Mouse (Mus musculus) liver, embryonic 11.5 days (tissue): ENCODE data around the gene Snd1. TPM values are rescaled to one million over a fixed set of nuclear protein-coding genes. Genes with fewer than 3 reads are reported as not detected.
A peak's percentile ranks its signal among the peaks of the same experiment; 100 is the strongest.

ENCODE experiments used
- ATAC-seq: fragments of 200-750 bp; cut with Nextera tagmentation; replicated peaks from 2 replicates; pipeline ENCODE4 v1.8.0; 2017; ENCODE audit warnings: moderate number of reproducible peaks, mild to moderate bottlenecking, moderate TSS enrichment, moderate library complexity; ENCODE audit not compliant: low FRiP score
- DNase-seq: peaks from one replicate; pipeline ENCODE4 v3.0.0-alpha.2; 2017; ENCODE audit warnings: low spot score
- H3K27ac ChIP-seq: fragments of 300-500 bp; sonication (generic); 2 replicates; pipeline ENCODE4 v1.5.1; 2014; ENCODE audit warnings: mild to moderate bottlenecking, low read depth, low read length, control low read depth
- H3K27me3 ChIP-seq: fragments of 300-500 bp; sonication (generic); replicated peaks from 2 replicates; pipeline ENCODE4 v1.6.1; 2014; ENCODE audit warnings: low read length, mixed read lengths; ENCODE audit not compliant: control insufficient read depth, insufficient read depth
- H3K36me3 ChIP-seq: fragments of 300-500 bp; sonication (generic); 2 replicates; pipeline ENCODE4 v1.6.1; 2014; ENCODE audit warnings: mild to moderate bottlenecking, low read length, moderate library complexity, mixed read lengths; ENCODE audit not compliant: control insufficient read depth, insufficient read depth
- H3K4me1 ChIP-seq: fragments of 300-500 bp; sonication (generic); replicated peaks from 2 replicates; pipeline ENCODE4 v1.6.1; 2014; ENCODE audit warnings: low read length, mixed read lengths; ENCODE audit not compliant: control insufficient read depth, insufficient read depth
- H3K4me2 ChIP-seq: fragments of 300-500 bp; sonication (generic); 2 replicates; pipeline ENCODE4 v1.6.1; 2014; ENCODE audit warnings: mild to moderate bottlenecking, control low read depth, moderate library complexity
- H3K4me3 ChIP-seq: fragments of 300-500 bp; sonication (generic); 2 replicates; pipeline ENCODE4 v1.5.1; 2014; ENCODE audit warnings: low read depth, low read length, control low read depth
- H3K9ac ChIP-seq: fragments of 300-500 bp; sonication (generic); 2 replicates; pipeline ENCODE4 v1.6.1; 2014; ENCODE audit warnings: low read depth, low read length, control low read depth
- H3K9me3 ChIP-seq: fragments of 300-500 bp; sonication (generic); 2 replicates; pipeline ENCODE4 v1.6.1; 2016; ENCODE audit warnings: low read length, inconsistent platforms, mixed read lengths; ENCODE audit not compliant: control insufficient read depth
- WGBS: fragments of 180-500 bp; shearing (Covaris S2); extraction: QIAGEN DNeasy Blood & Tissue Kit; methylation state at CpG from one replicate; pipeline ENCODE4 v1.1.7; 2014; 5-methylcytosine and 5-hydroxymethylcytosine counted together
- polyA plus RNA-seq: library from polyadenylated mRNA; unstranded; fragments of >200 nt; fragmentation: Nextera tagmentation; extraction: Ambion mirVana; gene quantifications from 2 replicates; pipeline ENCODE4 v1.2.1, GENCODE M21; 2014

Snd1 gene
- polyA plus RNA-seq, 1 experiment from 2014 or later: 107 TPM

DNA sequence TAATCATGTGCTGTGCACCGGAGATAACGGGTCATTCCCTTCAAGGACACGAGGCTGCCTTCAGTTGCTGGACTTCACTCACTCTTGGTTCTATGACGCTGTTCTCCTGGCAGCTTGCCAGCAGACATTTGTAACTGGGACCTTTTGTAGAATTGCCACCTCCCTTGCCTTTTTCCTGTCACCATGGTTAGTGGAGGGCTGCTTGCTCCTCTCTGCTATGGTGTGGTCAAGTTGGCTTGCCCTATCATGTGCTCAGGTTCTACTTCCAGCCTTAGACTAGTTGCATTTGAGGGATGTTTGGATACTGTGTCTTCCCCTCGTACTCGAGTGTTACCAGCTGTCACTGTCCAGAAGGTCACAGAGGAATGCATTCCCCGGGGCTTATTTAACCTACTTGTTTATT lies 143.8 kb downstream of the Snd1 start:
- H3K4me1 ChIP-seq: peaks cover 48% of the 10 kb centered on the region
- H3K27ac ChIP-seq: no peak overlapping the region
- H3K9me3 ChIP-seq: no peaks in the 10 kb centered on the region
- H3K9ac ChIP-seq: no peak overlapping the region
- no peak overlapping the region for H3K4me2 ChIP-seq
- no peaks in the 10 kb centered on the region for H3K27me3 ChIP-seq
- no peak overlapping the region for H3K4me3 ChIP-seq
- 51% methylated on average over 7 of the region's 7 CpGs for WGBS
- no peaks in the 10 kb centered on the region for H3K36me3 ChIP-seq
- ATAC-seq: no peak
- no peak for DNase-seq

DNA sequence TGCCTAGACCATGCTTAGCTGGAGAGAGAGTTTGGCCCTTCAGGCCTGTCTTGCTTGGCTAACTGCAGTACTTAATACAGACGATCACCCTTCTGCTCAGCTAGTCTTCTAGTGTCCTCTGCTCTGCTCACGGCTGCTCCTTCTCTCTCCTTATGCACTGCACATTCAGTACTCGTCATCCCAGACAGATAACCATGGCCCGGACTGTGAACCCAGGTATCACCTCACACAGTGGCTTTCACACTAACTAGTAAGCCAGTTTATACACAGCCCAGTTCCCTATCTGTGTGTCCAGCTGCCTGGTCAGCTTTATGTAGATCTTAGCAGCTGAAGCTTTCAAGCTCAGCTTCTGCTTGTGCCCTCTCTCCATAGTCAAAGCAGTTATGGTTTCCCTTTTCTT lies 146.5 kb downstream of the Snd1 start:
- Histone ChIP-seq H3K4me3 (no peak overlapping the region), H3K36me3 (no peaks in the 10 kb centered on the region), H3K9ac (no peak overlapping the region), H3K9me3 (no peaks in the 10 kb centered on the region), H3K4me1 (peaks cover 46% of the 10 kb centered on the region), H3K27ac (peak overlapping the region; percentile 56), H3K4me2 (peak overlapping the region; percentile 4), H3K27me3 (no peaks in the 10 kb centered on the region)
- ATAC-seq (peak; percentile 76), DNase-seq (no peak)
- 40% methylated on average over 4 of the region's 4 CpGs for WGBS

DNA sequence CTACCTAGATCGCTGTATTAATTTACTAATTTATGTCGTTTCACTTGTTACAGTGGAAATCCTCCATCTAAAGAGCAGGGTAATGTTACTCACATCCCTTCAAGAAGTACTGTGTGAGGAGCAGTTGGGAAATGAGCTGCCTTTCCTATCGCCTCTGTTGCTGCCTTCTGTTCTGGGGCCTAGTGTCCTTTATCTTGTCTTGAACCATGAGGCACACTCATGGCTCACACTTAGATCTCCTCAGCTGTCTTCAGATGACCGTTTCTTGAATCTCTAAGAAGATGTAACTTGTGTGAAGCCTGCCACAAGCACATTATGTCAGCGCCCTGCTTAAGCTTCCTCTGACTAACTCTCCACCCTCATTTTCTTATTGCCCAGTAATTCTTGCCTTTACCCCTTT lies 147.0 kb downstream of the Snd1 start:
- Histone ChIP-seq H3K4me1 (peaks cover 43% of the 10 kb centered on the region), H3K4me3 (no peak overlapping the region), H3K9ac (0 out of 2 replicates have a peak overlapping the region, but pooled peaks have one; percentile 15), H3K36me3 (no peaks in the 10 kb centered on the region), H3K4me2 (peak overlapping the region; percentile 38), H3K27ac (peak overlapping the region; percentile 56), H3K27me3 (no peaks in the 10 kb centered on the region), H3K9me3 (no peaks in the 10 kb centered on the region)
- 53% methylated on average over 5 of the region's 5 CpGs for WGBS
- ATAC-seq: peak; percentile 82
- DNase-seq: no peak

DNA sequence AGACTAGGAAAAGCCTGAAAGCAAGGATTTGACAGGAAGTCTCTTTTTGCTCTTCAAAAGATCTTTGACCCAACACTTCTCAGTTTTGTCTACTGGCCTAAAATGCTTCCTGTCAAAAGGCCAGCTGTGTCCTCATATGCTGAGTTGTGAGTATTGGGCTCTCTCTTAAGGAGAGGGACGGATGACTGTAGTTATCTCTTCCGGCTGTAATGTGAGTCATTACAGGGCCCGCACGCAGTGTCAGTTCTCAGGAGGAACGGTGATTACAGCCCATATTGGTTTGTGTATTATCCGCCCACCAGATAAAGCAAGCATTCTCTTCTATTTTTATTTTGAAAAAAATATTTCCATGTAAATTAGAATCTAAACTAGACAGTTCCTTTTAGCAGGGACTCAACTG lies 147.6 kb downstream of the Snd1 start:
- Histone ChIP-seq H3K9ac (0 out of 2 replicates have a peak overlapping the region, but pooled peaks have one; percentile 15), H3K4me1 (peaks cover 43% of the 10 kb centered on the region), H3K4me2 (peak overlapping the region; percentile 38), H3K4me3 (no peak overlapping the region), H3K27ac (peak overlapping the region; percentile 56), H3K36me3 (no peaks in the 10 kb centered on the region), H3K9me3 (no peaks in the 10 kb centered on the region), H3K27me3 (no peaks in the 10 kb centered on the region)
- peak; percentile 82 for ATAC-seq
- WGBS: 25% methylated on average over 6 of the region's 6 CpGs
- DNase-seq: no peak

DNA sequence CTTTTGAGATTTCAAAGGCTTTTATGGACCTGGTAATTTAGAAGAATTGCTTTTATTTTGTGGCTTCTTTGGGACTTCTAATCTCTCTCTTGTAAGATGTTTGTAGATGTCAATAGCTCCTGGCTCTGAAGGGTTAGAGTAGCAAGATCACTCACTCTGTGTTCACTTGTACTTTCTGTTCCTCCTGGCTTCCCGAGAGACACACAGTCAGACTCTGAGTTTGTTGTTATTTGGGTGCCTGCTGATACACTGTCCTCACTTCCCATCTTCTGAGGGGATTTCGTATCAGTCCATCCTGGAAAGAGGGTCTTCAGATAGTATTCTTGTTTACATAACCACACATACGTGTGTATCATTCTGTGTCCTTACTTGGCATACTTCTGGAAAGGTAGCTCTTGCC lies 148.0 kb downstream of the Snd1 start:
- H3K4me2 ChIP-seq: peak overlapping the region; percentile 36; the same call in 1 of the 2 replicates
- DNase-seq: no peak
- H3K4me3 ChIP-seq: no peak overlapping the region
- no peaks in the 10 kb centered on the region; the same call in 1 of the 2 replicates for H3K36me3 ChIP-seq
- peak overlapping the region; percentile 56; the same call in 1 of the 2 replicates for H3K27ac ChIP-seq
- no peak for ATAC-seq
- H3K9ac ChIP-seq: no peak overlapping the region
- H3K9me3 ChIP-seq: no peaks in the 10 kb centered on the region
- WGBS: 77% methylated on average over 3 of the region's 3 CpGs
- no peaks in the 10 kb centered on the region for H3K27me3 ChIP-seq
- H3K4me1 ChIP-seq: peaks cover 42% of the 10 kb centered on the region

DNA sequence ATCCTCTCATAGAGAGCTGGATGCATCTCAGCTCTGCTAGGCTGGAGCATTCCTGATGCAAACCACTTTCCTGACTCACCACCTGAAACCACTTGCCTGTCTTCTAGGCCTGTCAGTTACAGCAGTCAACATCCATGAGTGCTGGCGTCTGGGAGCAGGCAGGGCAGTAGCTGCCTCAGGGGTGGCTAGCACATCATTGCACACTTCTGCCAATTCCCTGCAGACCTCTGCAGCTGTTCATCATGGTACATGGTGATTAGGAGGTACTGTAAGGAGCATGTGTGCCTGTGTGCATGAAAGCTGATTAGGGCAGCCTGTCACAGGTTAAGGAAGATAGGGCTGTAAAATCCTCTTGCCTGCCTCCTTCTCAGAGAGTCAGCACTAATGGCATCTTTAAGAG lies 153.5 kb downstream of the Snd1 start:
- 0 out of 2 replicates have a peak, but pooled peaks cover 8% of the 10 kb centered on the region for H3K4me1 ChIP-seq
- H3K27ac ChIP-seq: no peak overlapping the region
- no peak overlapping the region for H3K4me2 ChIP-seq
- ATAC-seq (peak; percentile 98), DNase-seq (no peak)
- no peaks in the 10 kb centered on the region; the same call in 1 of the 2 replicates for H3K36me3 ChIP-seq
- H3K4me3 ChIP-seq: no peak overlapping the region
- no peaks in the 10 kb centered on the region for H3K9me3 ChIP-seq
- H3K27me3 ChIP-seq: no peaks in the 10 kb centered on the region
- no peak overlapping the region for H3K9ac ChIP-seq
- WGBS: 48% methylated on average over 1 of the region's 1 CpGs

DNA sequence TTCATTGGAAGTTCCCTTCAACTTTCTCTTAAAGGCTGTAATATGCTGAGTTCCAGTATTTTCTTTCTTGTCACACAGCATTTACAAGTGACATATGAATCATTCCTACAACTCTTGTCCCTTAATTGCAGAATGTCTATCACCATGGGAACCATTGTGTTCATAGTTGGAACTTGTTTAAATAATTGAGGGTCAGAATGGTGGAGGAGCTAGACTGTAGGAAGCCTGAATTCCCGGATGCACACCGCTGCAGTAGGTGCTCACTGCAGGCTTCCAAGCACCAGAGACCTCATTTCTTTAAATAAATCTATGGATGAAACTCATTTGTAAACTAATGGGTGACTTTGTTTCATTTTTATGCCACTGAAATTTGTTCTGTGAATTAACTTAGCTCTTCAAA lies 154.9 kb downstream of the Snd1 start:
- H3K36me3 ChIP-seq: no peaks in the 10 kb centered on the region; the same call in 1 of the 2 replicates
- H3K27ac ChIP-seq: no peak overlapping the region
- no peak for ATAC-seq
- H3K9me3 ChIP-seq: no peaks in the 10 kb centered on the region
- H3K27me3 ChIP-seq: no peaks in the 10 kb centered on the region
- 86% methylated on average over 2 of the region's 2 CpGs for WGBS
- H3K4me1 ChIP-seq: 0 out of 2 replicates have a peak, but pooled peaks cover 6% of the 10 kb centered on the region
- no peak for DNase-seq
- H3K4me3 ChIP-seq: no peak overlapping the region
- H3K4me2 ChIP-seq: no peak overlapping the region
- no peak overlapping the region for H3K9ac ChIP-seq

DNA sequence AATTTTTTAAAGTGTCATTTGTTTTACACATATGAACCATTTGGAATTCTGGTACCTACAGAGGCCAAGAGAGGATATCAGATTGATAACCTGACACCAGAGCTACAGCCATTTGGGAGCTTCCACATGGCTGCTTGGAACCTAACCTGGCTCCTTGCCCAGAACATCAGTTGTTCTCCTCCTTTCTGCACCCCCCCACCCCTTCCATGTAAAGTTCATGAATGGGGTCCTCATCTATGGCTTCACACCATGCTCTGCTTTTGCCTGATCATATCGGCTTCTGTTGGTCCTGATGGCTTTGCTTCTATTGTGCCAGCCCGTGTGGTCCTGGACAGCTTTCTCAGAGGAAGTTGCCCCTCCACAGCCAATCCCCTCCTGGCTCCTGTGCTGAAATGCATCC lies 156.0 kb downstream of the Snd1 start:
- peaks cover 14% of the 10 kb centered on the region for H3K4me1 ChIP-seq
- WGBS: 81% methylated on average over 2 of the region's 2 CpGs

DNA sequence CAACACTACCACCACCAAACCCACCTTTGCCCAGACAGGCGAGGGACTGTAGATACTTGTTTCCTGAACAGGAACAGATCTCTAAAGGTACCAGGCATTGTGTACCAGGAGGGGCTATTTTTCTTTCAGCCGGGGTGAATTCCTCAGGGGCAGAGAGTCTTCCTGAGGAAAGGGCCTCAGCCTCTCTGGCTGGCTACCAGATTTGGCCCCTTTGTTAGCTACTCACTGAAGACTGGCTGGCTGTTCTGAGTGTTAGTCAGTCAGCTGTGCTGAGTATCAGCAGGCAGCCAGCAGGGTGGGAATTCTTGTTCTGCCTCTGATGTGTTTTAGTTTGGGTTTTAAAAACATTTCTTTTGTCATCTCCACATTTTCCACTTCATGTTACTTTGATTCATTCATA lies 158.2 kb downstream of the Snd1 start:
- 71% methylated on average over 2 of the region's 2 CpGs for WGBS
- Histone ChIP-seq H3K4me2 (no peak overlapping the region), H3K4me1 (peaks cover 15% of the 10 kb centered on the region), H3K9me3 (no peaks in the 10 kb centered on the region), H3K36me3 (no peaks in the 10 kb centered on the region; the same call in 1 of the 2 replicates), H3K4me3 (no peak overlapping the region), H3K9ac (no peak overlapping the region), H3K27ac (no peak overlapping the region), H3K27me3 (no peaks in the 10 kb centered on the region)
- ATAC-seq (no peak), DNase-seq (no peak)

More for the DNA sequence above, 156.0 kb downstream of the Snd1 start:
- no peak overlapping the region for H3K4me3 ChIP-seq
- H3K27ac ChIP-seq: no peak overlapping the region
- H3K9me3 ChIP-seq: no peaks in the 10 kb centered on the region
- H3K9ac ChIP-seq: no peak overlapping the region
- ATAC-seq (no peak), DNase-seq (no peak)
- H3K4me2 ChIP-seq: no peak overlapping the region
- no peaks in the 10 kb centered on the region for H3K27me3 ChIP-seq
- H3K36me3 ChIP-seq: no peaks in the 10 kb centered on the region; the same call in 1 of the 2 replicates
